Mouse (Mus musculus): ENCODE measurements around the gene Ctns. TPM values are rescaled to one million over a fixed set of nuclear protein-coding genes. Genes with fewer than 3 reads are reported as not detected.

Gene Ctns
- polyA plus RNA-seq, 1 experiment from 2014 or later = 17.2 TPM

GRCm38 (mm10) chr11:73137591-73138501, 61.0 kb downstream of the Ctns start, which contains the start of gene Haspin:
TSS of gene Haspin (minus strand) at chr11:73138294.
- Histone ChIP-seq H3K9ac (replicated peaks; ENCODE audit: low read depth, low read length) (peak within 1 kb of the TSS; percentile 72), H3K9me3 (ENCODE audit: control insufficient read depth, low read length) (no peaks in the 10 kb centered on the region), H3K4me3 (ENCODE audit: low read depth, low read length) (peak within 1 kb of the TSS; percentile 78), H3K4me1 (ENCODE audit: control insufficient read depth, insufficient read depth, low read length) (no peaks in the 10 kb centered on the region), H3K36me3 (ENCODE audit: control insufficient read depth, insufficient read depth, low read length) (no peaks in the 10 kb centered on the region), H3K4me2 (ENCODE audit: low read depth, low read length) (peak within 1 kb of the TSS; percentile 80), H3K27ac (ENCODE audit: low read depth, low read length) (no peak within 1 kb of the TSS), H3K27me3 (ENCODE audit: control insufficient read depth, insufficient read depth, low read length) (no peaks in the 10 kb centered on the region)
- WGBS = under 1% methylated on average over 84 of the region's 84 CpGs
- peak; percentile 99 for ATAC-seq (ENCODE audit: low read depth)

DNA sequence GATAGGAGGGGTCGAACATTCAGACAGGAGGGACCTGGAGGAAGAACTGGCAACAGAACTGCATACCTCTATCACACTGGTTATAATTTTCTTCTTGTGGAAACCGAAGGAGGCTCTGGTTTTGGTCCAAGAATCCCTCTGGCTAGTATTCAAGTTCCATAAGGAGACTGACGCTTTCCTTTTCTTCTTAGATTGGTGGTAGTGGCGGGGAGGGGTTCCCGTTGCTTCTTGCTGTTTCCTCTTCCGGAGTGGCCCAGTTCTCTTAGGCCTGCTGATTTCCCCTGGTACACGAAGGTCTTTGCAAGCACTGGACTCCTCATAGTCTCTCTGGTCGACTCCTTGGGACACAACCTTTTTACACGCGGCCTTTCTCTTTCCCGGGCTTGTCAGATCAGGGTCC, 61.7 kb downstream of the Ctns start:
- ATAC-seq (ENCODE audit: low read depth) = no peak
- Histone ChIP-seq H3K9me3 (ENCODE audit: control insufficient read depth, low read length) (no peaks in the 10 kb centered on the region), H3K36me3 (ENCODE audit: control insufficient read depth, insufficient read depth, low read length) (no peaks in the 10 kb centered on the region), H3K9ac (replicated peaks; ENCODE audit: low read depth, low read length) (0 out of 2 replicates have a peak overlapping the region, but pooled peaks have one; percentile 72), H3K27me3 (ENCODE audit: control insufficient read depth, insufficient read depth, low read length) (no peaks in the 10 kb centered on the region), H3K27ac (ENCODE audit: low read depth, low read length) (no peak overlapping the region), H3K4me2 (ENCODE audit: low read depth, low read length) (peak overlapping the region; percentile 80), H3K4me3 (ENCODE audit: low read depth, low read length) (peak overlapping the region; percentile 78), H3K4me1 (ENCODE audit: control insufficient read depth, insufficient read depth, low read length) (no peaks in the 10 kb centered on the region)
- 38% methylated on average over 11 of the region's 11 CpGs for WGBS

GRCm38 (mm10) chr11:73136587-73136986, 62.3 kb downstream of the Ctns start:
- Histone ChIP-seq H3K9ac (replicated peaks; ENCODE audit: low read depth, low read length) (0 out of 2 replicates have a peak overlapping the region, but pooled peaks have one; percentile 3), H3K36me3 (ENCODE audit: control insufficient read depth, insufficient read depth, low read length) (no peaks in the 10 kb centered on the region), H3K27me3 (ENCODE audit: control insufficient read depth, insufficient read depth, low read length) (no peaks in the 10 kb centered on the region), H3K4me3 (ENCODE audit: low read depth, low read length) (no peak overlapping the region), H3K4me2 (ENCODE audit: low read depth, low read length) (peak overlapping the region; percentile 80), H3K9me3 (ENCODE audit: control insufficient read depth, low read length) (no peaks in the 10 kb centered on the region), H3K4me1 (ENCODE audit: control insufficient read depth, insufficient read depth, low read length) (no peaks in the 10 kb centered on the region), H3K27ac (ENCODE audit: low read depth, low read length) (no peak overlapping the region)
- 55% methylated on average over 6 of the region's 6 CpGs for WGBS
- no peak for ATAC-seq (ENCODE audit: low read depth)

DNA sequence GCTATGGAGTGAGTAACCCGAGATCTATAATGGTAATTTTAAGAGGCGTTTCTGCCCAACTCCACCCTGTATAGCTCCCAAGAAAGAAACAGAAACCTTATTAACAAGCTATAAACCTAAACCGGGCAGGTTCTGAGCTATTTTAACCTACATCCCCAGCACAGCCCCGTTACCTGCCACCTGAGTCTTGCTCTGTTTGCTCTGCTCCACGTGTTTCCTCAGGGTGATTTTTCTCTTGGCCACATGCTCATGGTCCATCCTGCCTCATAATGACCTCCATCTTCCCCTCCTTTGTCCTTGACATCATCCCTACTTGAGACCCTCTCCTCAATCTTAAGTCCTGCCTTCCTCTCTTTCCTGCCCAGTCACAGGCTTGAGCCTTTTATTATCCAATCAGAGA, 64.6 kb downstream of the Ctns start:
- Histone ChIP-seq H3K36me3 (ENCODE audit: control insufficient read depth, insufficient read depth, low read length) (no peaks in the 10 kb centered on the region), H3K4me1 (ENCODE audit: control insufficient read depth, insufficient read depth, low read length) (no peaks in the 10 kb centered on the region), H3K27me3 (ENCODE audit: control insufficient read depth, insufficient read depth, low read length) (no peaks in the 10 kb centered on the region), H3K27ac (ENCODE audit: low read depth, low read length) (no peak overlapping the region), H3K9ac (replicated peaks; ENCODE audit: low read depth, low read length) (no peak overlapping the region), H3K4me2 (ENCODE audit: low read depth, low read length) (no peak overlapping the region), H3K9me3 (ENCODE audit: control insufficient read depth, low read length) (no peaks in the 10 kb centered on the region), H3K4me3 (ENCODE audit: low read depth, low read length) (no peak overlapping the region)
- no peak for ATAC-seq (ENCODE audit: low read depth)
- WGBS = 94% methylated on average over 5 of the region's 5 CpGs

Other genes starting within 250 kb of the Ctns start
- gene Atp2a3, start 237.9 kb downstream of the Ctns start, polyA plus RNA-seq (2014; fragmentation: Nextera tagmentation; extraction: Ambion mirVana) = 0.70 and 1.1 TPM in 2 replicates
- gene P2rx1, start 199.9 kb downstream of the Ctns start, polyA plus RNA-seq (2014; fragmentation: Nextera tagmentation; extraction: Ambion mirVana) = 0.29 and 0.75 TPM in 2 replicates
- 14.0 and 20.4 TPM in 2 replicates for gene Camkk1, start 180.0 kb downstream of the Ctns start, polyA plus RNA-seq (2014; fragmentation: Nextera tagmentation; extraction: Ambion mirVana)
- 9.6 and 11.4 TPM in 2 replicates for gene Ncbp3, start 151.3 kb downstream of the Ctns start, polyA plus RNA-seq (2014; fragmentation: Nextera tagmentation; extraction: Ambion mirVana)
- 0.16 and 0.26 TPM in 2 replicates for gene Itgae, start 108.5 kb downstream of the Ctns start, polyA plus RNA-seq (2014; fragmentation: Nextera tagmentation; extraction: Ambion mirVana)
- 1.4 and 2.5 TPM in 2 replicates for gene Haspin, start 60.7 kb downstream of the Ctns start, polyA plus RNA-seq (2014; fragmentation: Nextera tagmentation; extraction: Ambion mirVana)
- 0.39 and 0.57 TPM in 2 replicates for gene P2rx5, start 38.6 kb downstream of the Ctns start, polyA plus RNA-seq (2014; fragmentation: Nextera tagmentation; extraction: Ambion mirVana)
- 147 and 158 TPM in 2 replicates for gene Emc6, start 22.0 kb downstream of the Ctns start, polyA plus RNA-seq (2014; fragmentation: Nextera tagmentation; extraction: Ambion mirVana)
- gene Tax1bp3, start 22.0 kb downstream of the Ctns start, polyA plus RNA-seq (2014; fragmentation: Nextera tagmentation; extraction: Ambion mirVana) = 103 and 149 TPM in 2 replicates
- 1.6 and 2.3 TPM in 2 replicates for gene Shpk, start 418 bp upstream of the Ctns start, polyA plus RNA-seq (2014; fragmentation: Nextera tagmentation; extraction: Ambion mirVana)
- 5.1 TPM in 1 of 2 replicates, not detected in the other for gene Trpv1, start 35.2 kb upstream of the Ctns start, polyA plus RNA-seq (2014; fragmentation: Nextera tagmentation; extraction: Ambion mirVana)
- 0.32 and 0.36 TPM in 2 replicates for gene Trpv3, start 68.3 kb upstream of the Ctns start, polyA plus RNA-seq (2014; fragmentation: Nextera tagmentation; extraction: Ambion mirVana)
- 2.5 and 3.3 TPM in 2 replicates for gene Aspa, start 130.6 kb upstream of the Ctns start, polyA plus RNA-seq (2014; fragmentation: Nextera tagmentation; extraction: Ambion mirVana)
- not detected in 2 replicates for gene Gm49340, start 130.7 kb upstream of the Ctns start, polyA plus RNA-seq (2014; fragmentation: Nextera tagmentation; extraction: Ambion mirVana)
- not detected in 2 replicates for gene Spata22, start 130.7 kb upstream of the Ctns start, polyA plus RNA-seq (2014; fragmentation: Nextera tagmentation; extraction: Ambion mirVana)
- not detected in 2 replicates for gene Olfr20, start 151.7 kb upstream of the Ctns start, polyA plus RNA-seq (2014; fragmentation: Nextera tagmentation; extraction: Ambion mirVana)
- gene Olfr376, start 172.2 kb upstream of the Ctns start, polyA plus RNA-seq (2014; fragmentation: Nextera tagmentation; extraction: Ambion mirVana) = not detected in 2 replicates
- gene Olfr1, start 200.6 kb upstream of the Ctns start, polyA plus RNA-seq (2014; fragmentation: Nextera tagmentation; extraction: Ambion mirVana) = not detected in 2 replicates
- not detected in 2 replicates for gene Olfr378, start 229.4 kb upstream of the Ctns start, polyA plus RNA-seq (2014; fragmentation: Nextera tagmentation; extraction: Ambion mirVana)